Mouse (Mus musculus) ES-Bruce4 (cell line): ENCODE measurements around the gene 4930451I11Rik. TPM values are rescaled to one million over a fixed set of nuclear protein-coding genes. Genes with fewer than 3 reads are reported as not detected.

Experiments
- H3K27ac ChIP-seq: 2 replicates; pipeline ENCODE4 v1.5.1; 2012; ENCODE audit warnings: low read length, inconsistent platforms; ENCODE audit not compliant: insufficient read depth
- H3K27me3 ChIP-seq: 2 replicates; pipeline ENCODE4 v1.6.1; 2012; ENCODE audit warnings: mild to moderate bottlenecking, low read length, inconsistent platforms; ENCODE audit not compliant: control insufficient read depth, poor library complexity, insufficient read depth, severe bottlenecking
- H3K36me3 ChIP-seq: 2 replicates; pipeline ENCODE4 v1.6.1; 2012; ENCODE audit warnings: inconsistent platforms, mild to moderate bottlenecking, low read length, moderate library complexity; ENCODE audit not compliant: control insufficient read depth, poor library complexity, insufficient read depth, severe bottlenecking
- H3K4me1 ChIP-seq: one replicate; pipeline ENCODE4 v1.8.1; 2011; ENCODE audit warnings: low read length; ENCODE audit not compliant: control insufficient read depth, insufficient read depth
- H3K4me3 ChIP-seq: 2 replicates; pipeline ENCODE4 v1.5.1; 2011; ENCODE audit warnings: low read depth, mild to moderate bottlenecking, low read length
- H3K9ac ChIP-seq: 2 replicates; pipeline ENCODE4 v1.6.1; 2012; ENCODE audit warnings: low read depth, mild to moderate bottlenecking, inconsistent platforms; ENCODE audit not compliant: poor library complexity, severe bottlenecking
- H3K9me3 ChIP-seq: replicated peaks from 2 replicates; pipeline ENCODE4 v1.6.1; 2012; ENCODE audit warnings: mild to moderate bottlenecking, low read length, inconsistent platforms; ENCODE audit not compliant: control insufficient read depth, poor library complexity, insufficient read depth, severe bottlenecking
- CTCF ChIP-seq: IDR thresholded peaks from one replicate; pipeline ENCODE4 v1.8.1; 2011; ENCODE audit warnings: low read depth, low read length
- EP300 ChIP-seq: IDR thresholded peaks from 2 replicates; pipeline ENCODE4 v1.6.1; 2011; ENCODE audit warnings: low read depth, low read length; ENCODE audit not compliant: insufficient read depth
- POLR2A ChIP-seq: IDR thresholded peaks from one replicate; pipeline ENCODE4 v1.8.1; 2011; ENCODE audit warnings: low read length; ENCODE audit not compliant: insufficient read depth
- polyA plus RNA-seq: library from polyadenylated mRNA; stranded (reverse); fragments of >200 nt; gene quantifications from 2 replicates; pipeline ENCODE4 v1.2.4, GENCODE M21; 2011; ENCODE audit warnings: low read depth; ENCODE audit not compliant: missing spikeins, insufficient read depth, insufficient read length

Gene 4930451I11Rik
- polyA plus RNA-seq, 1 experiment = not detected

DNA sequence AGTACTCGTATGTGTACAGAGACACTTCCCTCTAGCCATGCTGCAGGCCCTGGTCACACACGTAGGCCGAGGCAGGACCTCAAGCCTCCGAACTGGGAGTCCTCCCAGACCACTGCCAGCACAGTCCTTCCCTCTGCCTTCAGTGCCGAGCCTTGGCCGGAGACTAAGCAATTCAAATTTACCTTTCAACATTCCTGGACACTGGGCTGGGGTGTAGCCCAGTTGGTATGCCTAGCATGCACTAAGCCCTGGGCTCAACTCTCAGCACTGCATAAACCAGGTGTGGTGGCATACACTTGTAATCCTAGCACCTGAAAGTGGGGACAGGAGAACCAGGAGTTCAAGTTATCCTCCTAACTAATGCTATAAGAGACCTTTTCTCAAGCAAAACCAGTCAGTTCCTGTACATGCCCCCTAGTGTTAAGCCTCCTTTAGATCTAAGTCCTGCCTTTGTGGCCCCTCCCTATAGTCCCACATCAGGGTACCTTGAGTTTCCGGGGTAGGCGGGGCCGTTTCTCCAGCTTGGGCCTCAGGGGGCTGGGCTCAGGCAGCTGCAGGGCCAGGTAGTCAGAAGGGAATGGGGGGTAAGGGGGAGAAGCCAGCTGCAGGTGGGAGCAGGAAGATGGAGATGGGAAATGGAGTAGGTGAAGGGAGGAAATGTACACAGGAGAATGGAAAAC, 25.4 kb upstream of the 4930451I11Rik start:
- peaks cover 34% of the 10 kb centered on the region for H3K36me3 ChIP-seq
- no peak overlapping the region for H3K9ac ChIP-seq
- peak overlapping the region; percentile 50 for H3K27ac ChIP-seq
- H3K4me3 ChIP-seq = no peak overlapping the region
- peaks cover 7% of the 10 kb centered on the region for H3K4me1 ChIP-seq
- H3K9me3 ChIP-seq = no peaks in the 10 kb centered on the region
- no peak for TF ChIP-seq POLR2A
- no peak for TF ChIP-seq CTCF
- TF ChIP-seq EP300 = no peak
- no peaks in the 10 kb centered on the region for H3K27me3 ChIP-seq

DNA sequence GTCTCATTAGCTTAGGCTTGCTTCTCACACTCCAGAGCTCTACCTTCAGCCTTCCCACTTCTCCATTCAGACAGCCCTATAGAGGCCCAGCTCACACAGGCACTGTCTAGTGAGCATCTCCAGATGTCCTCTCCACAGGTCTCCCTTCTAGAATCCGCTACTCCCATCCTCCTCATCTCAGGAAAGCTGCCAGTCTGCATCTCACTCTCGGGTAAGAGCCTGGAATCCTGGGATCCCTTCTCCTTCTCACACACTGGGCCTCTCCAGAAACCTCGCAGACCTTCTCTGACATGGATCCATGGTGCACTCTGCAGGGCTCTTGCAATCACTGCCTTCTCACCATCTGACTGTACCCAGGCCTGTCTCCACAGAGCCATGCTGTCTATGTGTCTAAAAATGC, 24.2 kb upstream of the 4930451I11Rik start:
- H3K9ac ChIP-seq = no peak overlapping the region
- H3K27ac ChIP-seq = no peak overlapping the region
- H3K4me3 ChIP-seq = no peak overlapping the region
- H3K36me3 ChIP-seq = peaks cover 35% of the 10 kb centered on the region
- no peak for TF ChIP-seq POLR2A
- no peak for TF ChIP-seq CTCF
- TF ChIP-seq EP300 = no peak
- H3K27me3 ChIP-seq = no peaks in the 10 kb centered on the region
- H3K4me1 ChIP-seq = peaks cover 7% of the 10 kb centered on the region
- no peaks in the 10 kb centered on the region for H3K9me3 ChIP-seq

DNA sequence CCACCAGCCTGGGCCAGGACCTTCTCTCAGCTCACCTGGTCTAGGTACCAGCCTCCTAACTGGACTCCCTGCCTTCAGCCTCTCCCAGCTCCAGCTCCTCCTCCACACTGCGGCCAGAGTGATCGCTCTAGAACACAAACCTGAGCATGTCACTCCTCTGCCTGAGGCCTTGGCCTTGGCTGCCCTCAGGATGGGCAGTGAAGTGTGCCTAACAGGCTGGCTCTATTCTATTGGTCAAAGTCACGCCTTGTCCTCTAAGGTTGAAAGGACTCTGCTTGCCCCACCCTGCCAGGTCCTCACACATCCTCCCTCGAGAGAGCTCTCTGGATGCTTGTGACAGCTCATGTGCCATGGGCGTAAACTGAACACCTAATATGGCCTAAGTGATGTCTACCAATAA, 22.0 kb upstream of the 4930451I11Rik start:
- Histone ChIP-seq H3K4me1 (peaks cover 7% of the 10 kb centered on the region), H3K36me3 (peaks cover 24% of the 10 kb centered on the region), H3K27me3 (no peaks in the 10 kb centered on the region), H3K27ac (no peak overlapping the region), H3K4me3 (no peak overlapping the region), H3K9ac (no peak overlapping the region), H3K9me3 (no peaks in the 10 kb centered on the region)
- TF ChIP-seq EP300 (no peak), POLR2A (no peak), CTCF (no peak)

DNA sequence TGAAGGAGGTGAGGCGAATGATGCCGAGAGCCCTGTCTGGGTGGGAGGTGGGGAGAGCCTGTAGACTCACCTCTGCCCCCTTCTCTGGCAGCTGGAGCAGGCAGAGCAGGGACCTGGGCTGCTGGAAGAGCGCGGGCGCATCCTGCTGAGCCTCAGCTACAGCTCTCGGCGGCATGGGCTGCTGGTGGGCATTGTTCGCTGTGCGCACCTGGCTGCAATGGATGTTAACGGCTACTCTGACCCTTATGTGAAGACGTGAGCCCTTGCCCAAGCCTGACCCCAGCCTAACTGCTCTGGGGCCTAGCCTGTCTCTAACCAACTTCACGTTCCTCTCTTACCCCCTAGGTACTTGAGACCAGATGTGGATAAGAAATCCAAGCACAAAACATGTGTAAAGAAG, 19.8 kb upstream of the 4930451I11Rik start:
- Histone ChIP-seq H3K27ac (0 out of 2 replicates have a peak overlapping the region, but pooled peaks have one; percentile 8), H3K4me3 (no peak overlapping the region), H3K9ac (peak overlapping the region; percentile 5; the same call in 1 of the 2 replicates), H3K4me1 (peaks cover 6% of the 10 kb centered on the region), H3K36me3 (peaks cover 17% of the 10 kb centered on the region), H3K9me3 (no peaks in the 10 kb centered on the region), H3K27me3 (0 out of 2 replicates have a peak, but pooled peaks cover 2% of the 10 kb centered on the region)
- TF ChIP-seq EP300 (no peak), CTCF (no peak), POLR2A (no peak)

DNA sequence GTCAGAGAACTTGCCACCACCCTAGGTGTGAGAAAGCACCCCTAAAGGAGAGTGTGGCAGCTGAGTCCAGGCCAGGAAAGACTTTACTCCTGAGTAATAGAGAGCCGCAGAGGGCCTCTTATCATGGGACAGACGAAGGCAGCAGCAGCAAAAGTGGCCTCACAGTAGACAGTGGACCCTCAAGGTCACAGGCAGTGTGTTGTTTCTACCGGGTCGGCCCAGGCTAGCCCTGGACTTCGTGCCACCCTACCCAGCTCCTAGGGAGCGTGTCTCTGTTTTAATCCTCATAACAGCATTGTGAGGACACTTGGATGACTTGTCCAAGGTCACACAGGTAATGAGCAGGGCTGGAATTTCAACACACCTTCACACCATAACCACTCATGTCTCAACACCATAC, 18.7 kb upstream of the 4930451I11Rik start:
- peaks cover 9% of the 10 kb centered on the region; the same call in 1 of the 2 replicates for H3K36me3 ChIP-seq
- H3K27me3 ChIP-seq = 0 out of 2 replicates have a peak, but pooled peaks cover 2% of the 10 kb centered on the region
- H3K27ac ChIP-seq = no peak overlapping the region
- no peak overlapping the region for H3K4me3 ChIP-seq
- H3K9ac ChIP-seq = no peak overlapping the region
- H3K9me3 ChIP-seq = no peaks in the 10 kb centered on the region
- TF ChIP-seq POLR2A = no peak
- TF ChIP-seq EP300 = no peak
- TF ChIP-seq CTCF = no peak
- H3K4me1 ChIP-seq = no peaks in the 10 kb centered on the region

DNA sequence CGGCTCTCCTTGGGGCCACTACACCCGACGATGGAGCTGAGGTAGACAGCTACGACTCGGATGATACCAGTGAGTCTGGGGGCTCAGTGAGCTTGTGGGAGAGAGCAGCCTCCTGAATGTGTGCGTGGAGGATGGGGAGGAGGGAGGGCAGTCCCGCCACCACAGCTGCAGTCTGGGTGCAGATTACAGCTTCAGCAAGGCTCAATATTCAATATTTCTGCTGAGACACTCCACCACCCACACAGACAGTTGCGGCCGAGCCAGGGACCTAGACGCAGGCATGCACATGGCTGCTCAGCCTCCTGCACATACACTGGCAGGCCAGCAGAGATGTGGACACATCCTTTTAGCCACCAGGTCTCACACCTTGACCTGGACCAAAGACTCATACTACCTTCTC, 17.4 kb upstream of the 4930451I11Rik start:
- Histone ChIP-seq H3K4me1 (no peaks in the 10 kb centered on the region), H3K27ac (no peak overlapping the region), H3K4me3 (peak overlapping the region; percentile 87), H3K9me3 (no peaks in the 10 kb centered on the region), H3K27me3 (0 out of 2 replicates have a peak, but pooled peaks cover 2% of the 10 kb centered on the region), H3K9ac (peak overlapping the region; percentile 79), H3K36me3 (peaks cover 9% of the 10 kb centered on the region; the same call in 1 of the 2 replicates)
- TF ChIP-seq POLR2A = no peak
- no peak for TF ChIP-seq EP300
- TF ChIP-seq CTCF = no peak
